In the genomic region with DNA sequence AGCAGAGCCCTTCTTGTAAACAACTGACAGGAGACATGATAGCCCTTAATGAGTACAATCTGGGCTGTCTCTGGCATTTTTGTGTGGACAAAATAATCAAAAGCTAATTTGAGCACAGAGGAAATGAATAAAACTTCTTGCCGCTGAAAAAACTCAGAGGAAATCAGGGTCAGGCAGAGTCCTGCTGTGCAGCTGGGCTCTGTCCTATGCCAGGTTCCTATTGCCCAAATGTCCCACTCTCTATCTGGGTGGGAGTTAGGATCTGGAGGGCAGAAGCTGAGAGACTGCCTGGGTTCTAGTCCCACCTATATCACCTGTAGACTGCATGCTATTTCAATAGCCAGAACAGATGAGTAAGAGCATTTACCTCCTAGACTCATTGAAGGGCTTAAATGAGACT, we compare ENCODE assay signal across 14 mouse cellular contexts.
A peak's percentile ranks its signal among the peaks of the same experiment; 100 is the strongest.
DNase-seq lines count a peak whose midpoint lies in the region; ATAC-seq and TF ChIP-seq lines count a peak whose summit lies in the region.
"Had no signal": no experiment of that assay in that cellular context is flagged by ENCODE, and none has a peak within 500 bp of the region (broad histone marks: within the 10 kb centered on the region; RNA-seq: fewer than 3 reads in every experiment).

No protein-coding gene starts in this region.

- H3K27me3 ChIP-seq in kidney, postnatal 0 days (ENCODE audit: insufficient read depth, low read length), result no peaks in the 10 kb centered on the region
- H3K27me3 ChIP-seq in midbrain, embryonic 11.5 days (ENCODE audit: control insufficient read depth, insufficient read depth, low read length), result no peaks in the 10 kb centered on the region
- no peaks in the 10 kb centered on the region for H3K27me3 ChIP-seq in midbrain, embryonic 16.5 days (ENCODE audit: control insufficient read depth, insufficient read depth, low read depth, low read length)
- H3K27me3 ChIP-seq: hindbrain, embryonic 12.5 days; limb, embryonic 12.5 days had no signal

- peak overlapping the region; percentile 75 for H3K27ac ChIP-seq in gastrocnemius, adult 2 months
- H3K27ac ChIP-seq in kidney, postnatal 0 days, result 0 out of 2 replicates have a peak overlapping the region, but pooled peaks have one; percentile 48
- H3K27ac ChIP-seq in midbrain, embryonic 11.5 days (ENCODE audit: low read depth, low read length), result no peak overlapping the region
- no peak overlapping the region for H3K27ac ChIP-seq in midbrain, embryonic 16.5 days (ENCODE audit: low read length)
- H3K27ac ChIP-seq in macrophage, result peak overlapping the region; percentile 97
- H3K27ac ChIP-seq: hindbrain, embryonic 12.5 days; limb, embryonic 12.5 days had no signal

- no peaks in the 10 kb centered on the region for H3K79me2 ChIP-seq in macrophage (ENCODE audit: inconsistent target)

- H3K4me2 ChIP-seq in kidney, postnatal 0 days (ENCODE audit: low read length), result no peak overlapping the region
- no peak overlapping the region for H3K4me2 ChIP-seq in midbrain, embryonic 11.5 days
- H3K4me2 ChIP-seq in midbrain, embryonic 16.5 days (ENCODE audit: low read length), result no peak overlapping the region
- H3K4me2 ChIP-seq: hindbrain, embryonic 12.5 days; limb, embryonic 12.5 days had no signal

- DNase-seq in gastrocnemius, adult 2 months, result no peak
- no peak for DNase-seq in gastrocnemius, postnatal 14 days
- no peak for DNase-seq in kidney, postnatal 0 days (ENCODE audit: low spot score)
- no peak for DNase-seq in kidney, postnatal 36 days
- peak; percentile 26 for DNase-seq in midbrain, embryonic 11.5 days (ENCODE audit: low spot score, missing footprints)
- DNase-seq in adrenal gland, postnatal 10 days, result no peak
- DNase-seq: cerebellum, postnatal 25 days; forebrain, postnatal 0 days; layer of hippocampus, adult 9-11 months; thymus, postnatal 36 days had no signal

- no peaks in the 10 kb centered on the region for H3K36me3 ChIP-seq in kidney, postnatal 0 days (ENCODE audit: insufficient read depth, low read length)
- no peaks in the 10 kb centered on the region for H3K36me3 ChIP-seq in midbrain, embryonic 11.5 days (ENCODE audit: control insufficient read depth, insufficient read depth, low read length)
- no peaks in the 10 kb centered on the region for H3K36me3 ChIP-seq in midbrain, embryonic 16.5 days (ENCODE audit: control insufficient read depth, insufficient read depth, low read length)
- H3K36me3 ChIP-seq in macrophage (ENCODE audit: inconsistent target), result no peaks in the 10 kb centered on the region
- H3K36me3 ChIP-seq: hindbrain, embryonic 12.5 days; limb, embryonic 12.5 days had no signal

- no peak overlapping the region for H3K9ac ChIP-seq in kidney, postnatal 0 days (ENCODE audit: low read depth, low read length)
- H3K9ac ChIP-seq in midbrain, embryonic 11.5 days (ENCODE audit: low read length), result no peak overlapping the region
- H3K9ac ChIP-seq in midbrain, embryonic 16.5 days (ENCODE audit: low read depth, low read length), result no peak overlapping the region
- H3K9ac ChIP-seq: forebrain, postnatal 0 days; hindbrain, embryonic 12.5 days; limb, embryonic 12.5 days had no signal

- H3K4me1 ChIP-seq in kidney, postnatal 0 days (replicated peaks; ENCODE audit: insufficient read depth, low read length), result no peaks in the 10 kb centered on the region
- H3K4me1 ChIP-seq in midbrain, embryonic 11.5 days (ENCODE audit: control insufficient read depth, insufficient read depth, low read length), result no peaks in the 10 kb centered on the region
- H3K4me1 ChIP-seq in midbrain, embryonic 16.5 days (ENCODE audit: control insufficient read depth, insufficient read depth, low read length), result no peaks in the 10 kb centered on the region
- H3K4me1 ChIP-seq: hindbrain, embryonic 12.5 days had no signal

- H3K4me3 ChIP-seq in gastrocnemius, adult 2 months, result no peak overlapping the region
- no peak overlapping the region for H3K4me3 ChIP-seq in kidney, postnatal 0 days (replicated peaks; ENCODE audit: low read depth, low read length)
- H3K4me3 ChIP-seq in midbrain, embryonic 11.5 days (ENCODE audit: low read depth, low read length), result no peak overlapping the region
- H3K4me3 ChIP-seq in midbrain, embryonic 16.5 days (ENCODE audit: low read depth, low read length), result no peak overlapping the region
- H3K4me3 ChIP-seq in macrophage (ENCODE audit: inconsistent target), result no peak overlapping the region
- H3K4me3 ChIP-seq: hindbrain, embryonic 12.5 days; limb, embryonic 12.5 days had no signal

- intact Hi-C loops in gastrocnemius, adult 2 months (cut with DNase I), result no loop called here
- intact Hi-C loops in gastrocnemius, postnatal 14 days (cut with DNase I; ENCODE audit: low total_unique reads), result no loop called here

- 37% methylated on average over 1 of the region's 1 CpGs for WGBS in kidney, postnatal 0 days
- 71% methylated on average over 1 of the region's 1 CpGs for WGBS in midbrain, embryonic 11.5 days
- WGBS in midbrain, embryonic 16.5 days, result 68% methylated on average over 1 of the region's 1 CpGs
- WGBS in macrophage (ENCODE audit: missing documents), result no CpG with 5 or more reads among the region's 1 CpGs

- TF ChIP-seq CTCF in gastrocnemius, adult 2 months (IDR thresholded peaks at IDR 0.05), result no peak
- TF ChIP-seq CTCF in kidney, postnatal 0 days (IDR thresholded peaks at IDR 0.05; ENCODE audit: low read depth), result no peak

- no peak for ATAC-seq in kidney, postnatal 0 days (replicated peaks; ENCODE audit: low FRiP score, low read depth)
- no peak for ATAC-seq in midbrain, embryonic 11.5 days (ENCODE audit: low FRiP score)
- no peak for ATAC-seq in midbrain, embryonic 16.5 days
- ATAC-seq: forebrain, postnatal 0 days had no signal

- no peaks in the 10 kb centered on the region for H3K9me3 ChIP-seq in kidney, postnatal 0 days (replicated peaks; ENCODE audit: low read length)
- H3K9me3 ChIP-seq in midbrain, embryonic 11.5 days (ENCODE audit: control insufficient read depth, low read length), result no peaks in the 10 kb centered on the region
- H3K9me3 ChIP-seq in midbrain, embryonic 16.5 days (replicated peaks; ENCODE audit: control insufficient read depth, low read length, poor library complexity, severe bottlenecking), result no peaks in the 10 kb centered on the region
- H3K9me3 ChIP-seq: hindbrain, embryonic 12.5 days; limb, embryonic 12.5 days had no signal

Comparison
In these comparisons a context has a peak if more than half of its experiments do, and no peak if none do; other contexts are left out.
1. H3K27ac ChIP-seq: peak in gastrocnemius, adult 2 months (single experiment), kidney, postnatal 0 days (single experiment) and macrophage (single experiment); none in midbrain, embryonic 11.5 days (single experiment) and midbrain, embryonic 16.5 days (single experiment).